Mouse (Mus musculus): ENCODE results near the gene Cep41. TPM values are rescaled to one million over a fixed set of nuclear protein-coding genes. Genes with fewer than 3 reads are reported as not detected.

Gene Cep41
- 8.6 and 12.6 TPM in 2 replicates for total RNA-seq (2012; rRNA removed)

DNA sequence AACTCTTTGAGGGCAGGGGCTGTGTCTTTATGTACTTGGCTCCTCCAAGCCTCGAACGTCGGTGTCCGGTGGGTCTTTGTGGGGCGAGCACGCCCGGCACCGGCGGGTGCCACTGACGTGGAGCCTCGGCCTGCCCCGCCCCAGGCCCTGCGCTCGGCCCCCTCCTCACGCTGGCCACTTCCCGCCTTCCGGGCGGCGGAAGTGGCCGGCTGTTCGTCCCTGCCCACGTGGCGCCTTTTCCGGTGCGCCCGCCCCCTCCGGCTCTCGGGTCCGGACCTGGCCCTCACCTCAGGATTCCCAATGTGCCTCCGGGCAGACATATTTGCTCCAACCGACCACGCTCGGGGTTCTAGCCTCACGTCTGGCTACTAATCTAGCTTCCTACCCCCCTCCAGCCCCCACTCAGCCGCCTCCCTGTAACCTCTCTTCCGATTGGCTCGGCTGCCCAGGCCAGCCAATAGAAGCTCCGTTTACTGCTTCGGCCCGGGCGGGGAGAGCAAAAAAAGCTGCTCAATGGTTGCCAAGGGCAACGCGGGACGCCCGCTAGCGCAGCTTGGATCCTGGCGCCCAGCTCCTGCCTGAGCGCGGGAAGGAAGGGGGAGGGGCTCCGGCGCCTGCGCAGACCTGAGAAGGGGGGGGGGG is at the start of gene Cep41:
TSS of gene Cep41 (minus strand) at position 400 of the 642 bp plus-strand sequence.
- DNase-seq (ENCODE audit: low read depth, low spot score): peak; percentile 94
- Histone ChIP-seq H3K4me3 (ENCODE audit: insufficient read depth in 1 of 2, low read depth in 1 of 2, low read length in 2 of 2, poor library complexity in 1 of 2, severe bottlenecking in 1 of 2) (peak within 1 kb of the TSS; percentile 66 to 86), H3K9ac (ENCODE audit: insufficient read depth, low read depth, low read length, poor library complexity, severe bottlenecking) (peak within 1 kb of the TSS; percentile 95), H3K36me3 (ENCODE audit: control insufficient read depth, insufficient read depth, low read length, poor library complexity, severe bottlenecking) (no peaks in the 10 kb centered on the region), H3K27ac (ENCODE audit: insufficient read depth, low read depth, low read length, poor library complexity, severe bottlenecking) (peak within 1 kb of the TSS; percentile 83), H3K4me1 (ENCODE audit: control insufficient read depth in 2 of 2, insufficient read depth in 2 of 2, low read length in 2 of 2, poor library complexity in 1 of 2) (peaks cover 2 to 5% of the 10 kb centered on the region in 2 experiments; a peak in 3 of 4 replicates), H3K9me3 (ENCODE audit: control insufficient read depth, insufficient read depth, low read depth, low read length) (no peaks in the 10 kb centered on the region)
- TF ChIP-seq MAFK (IDR thresholded peaks at IDR 0.05; ENCODE audit: insufficient read depth, low read depth, low read length) (no peak), HCFC1 (IDR thresholded peaks at IDR 0.05; ENCODE audit: borderline replicate concordance, insufficient read depth, low read length) (peak; percentile 56; the same call in 1 of the 2 replicates), ZNF384 (IDR thresholded peaks at IDR 0.05; ENCODE audit: low read depth, low read length) (0 out of 2 replicates have a peak, but pooled peaks have one; percentile 49), CHD2 (IDR thresholded peaks at IDR 0.05; ENCODE audit: low read depth, low read length) (peak; percentile 92)
- in situ Hi-C loops (cut with MboI; ENCODE audit: low sequenced_read_pairs in 2 of 2, unreplicated experiment in 2 of 2): no loop called here

DNA sequence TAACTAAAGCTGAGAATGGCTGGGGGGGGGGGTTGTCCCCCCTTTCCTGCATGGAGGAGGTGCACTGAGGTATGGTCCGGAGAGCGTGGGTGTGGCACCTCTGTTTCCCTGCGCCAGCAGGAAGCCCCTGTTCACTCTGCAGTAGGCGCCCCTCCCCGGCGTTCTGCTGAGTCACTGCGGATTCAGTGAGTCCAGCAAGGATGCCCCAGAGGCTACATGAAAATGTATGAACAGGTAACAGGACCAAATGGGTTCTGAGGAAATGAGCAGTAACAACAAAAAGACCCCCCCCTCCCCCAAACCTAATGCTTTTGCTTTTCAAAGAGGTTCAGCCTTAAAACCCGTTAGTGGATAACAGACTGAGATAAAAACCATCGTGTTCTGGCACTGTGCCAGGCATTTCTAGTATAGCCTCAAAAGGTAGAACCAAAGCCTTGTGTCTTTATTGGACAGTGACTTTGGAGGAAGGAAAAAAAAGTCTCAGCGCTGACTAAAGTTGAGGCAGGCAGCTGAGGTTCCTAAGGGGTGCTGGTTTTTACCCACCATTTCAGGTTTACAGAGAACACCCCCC is 45.7 kb upstream of the Cep41 start:
- TF ChIP-seq ZC3H11A (IDR thresholded peaks at IDR 0.05; ENCODE audit: borderline replicate concordance, low read depth, low read length) (no peak), MAFK (IDR thresholded peaks at IDR 0.05; ENCODE audit: insufficient read depth, low read depth, low read length) (peak; percentile 93)
- H3K36me3 ChIP-seq (ENCODE audit: control insufficient read depth, insufficient read depth, low read length, poor library complexity, severe bottlenecking): peaks cover 11% of the 10 kb centered on the region
- no peaks in the 10 kb centered on the region for H3K9me3 ChIP-seq (ENCODE audit: control insufficient read depth, insufficient read depth, low read depth, low read length)
- in situ Hi-C loops (cut with MboI; ENCODE audit: low sequenced_read_pairs in 2 of 2, unreplicated experiment in 2 of 2): no loop called here
- peak overlapping the region; percentile 64 to 67 for H3K4me3 ChIP-seq (ENCODE audit: insufficient read depth in 1 of 2, low read depth in 1 of 2, low read length in 2 of 2, poor library complexity in 1 of 2, severe bottlenecking in 1 of 2)
- peak overlapping the region; percentile 49; the same call in 1 of the 2 replicates for H3K27ac ChIP-seq (ENCODE audit: insufficient read depth, low read depth, low read length, poor library complexity, severe bottlenecking)
- no peak overlapping the region; the same call in 1 of the 2 replicates for H3K9ac ChIP-seq (ENCODE audit: insufficient read depth, low read depth, low read length, poor library complexity, severe bottlenecking)
- no peaks in the 10 kb centered on the region for H3K4me1 ChIP-seq (ENCODE audit: control insufficient read depth in 2 of 2, insufficient read depth in 2 of 2, low read length in 2 of 2, poor library complexity in 1 of 2)
- no peak for DNase-seq (ENCODE audit: low read depth, low spot score)

DNA sequence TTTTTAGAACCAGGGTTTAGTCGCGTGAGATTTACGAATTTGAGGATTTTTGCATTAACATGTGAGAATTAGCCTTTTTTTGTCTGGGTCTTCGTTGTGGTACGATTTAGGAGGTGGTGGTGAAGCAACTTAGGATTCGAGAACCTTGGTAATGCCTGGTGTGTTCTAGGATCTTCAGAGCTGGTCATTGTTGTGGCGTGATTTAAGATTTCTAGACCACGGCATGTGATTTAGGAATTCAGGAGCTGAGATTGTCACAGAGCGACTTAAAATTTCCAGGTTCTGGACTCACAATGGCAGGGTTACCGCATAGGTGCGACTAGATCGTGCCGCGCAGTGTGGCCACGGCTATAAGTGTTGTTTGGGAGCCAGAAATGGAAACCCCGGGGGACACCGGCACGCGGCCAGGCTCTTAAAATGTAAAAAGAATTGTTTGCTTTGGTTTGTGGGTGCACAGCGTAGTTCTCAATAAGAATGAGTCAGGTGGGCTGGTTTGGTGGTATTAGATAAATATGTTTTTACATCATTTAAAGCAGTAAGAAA is 45.0 kb upstream of the Cep41 start:
- peaks cover 8% of the 10 kb centered on the region for H3K36me3 ChIP-seq (ENCODE audit: control insufficient read depth, insufficient read depth, low read length, poor library complexity, severe bottlenecking)
- DNase-seq (ENCODE audit: low read depth, low spot score): no peak
- TF ChIP-seq MAFK (IDR thresholded peaks at IDR 0.05; ENCODE audit: insufficient read depth, low read depth, low read length) (no peak), ZC3H11A (IDR thresholded peaks at IDR 0.05; ENCODE audit: borderline replicate concordance, low read depth, low read length) (no peak), HCFC1 (IDR thresholded peaks at IDR 0.05; ENCODE audit: borderline replicate concordance, insufficient read depth, low read length) (no peak), CHD2 (IDR thresholded peaks at IDR 0.05; ENCODE audit: low read depth, low read length) (no peak), ZNF384 (IDR thresholded peaks at IDR 0.05; ENCODE audit: low read depth, low read length) (no peak)
- in situ Hi-C loops (cut with MboI; ENCODE audit: low sequenced_read_pairs in 2 of 2, unreplicated experiment in 2 of 2): no loop called here
- H3K4me1 ChIP-seq (ENCODE audit: control insufficient read depth in 2 of 2, insufficient read depth in 2 of 2, low read length in 2 of 2, poor library complexity in 1 of 2): no peaks in the 10 kb centered on the region
- peak overlapping the region; percentile 64 to 67 for H3K4me3 ChIP-seq (ENCODE audit: insufficient read depth in 1 of 2, low read depth in 1 of 2, low read length in 2 of 2, poor library complexity in 1 of 2, severe bottlenecking in 1 of 2)
- no peaks in the 10 kb centered on the region for H3K9me3 ChIP-seq (ENCODE audit: control insufficient read depth, insufficient read depth, low read depth, low read length)
- no peak overlapping the region for H3K27ac ChIP-seq (ENCODE audit: insufficient read depth, low read depth, low read length, poor library complexity, severe bottlenecking)
- peak overlapping the region; percentile 45 for H3K9ac ChIP-seq (ENCODE audit: insufficient read depth, low read depth, low read length, poor library complexity, severe bottlenecking)

DNA sequence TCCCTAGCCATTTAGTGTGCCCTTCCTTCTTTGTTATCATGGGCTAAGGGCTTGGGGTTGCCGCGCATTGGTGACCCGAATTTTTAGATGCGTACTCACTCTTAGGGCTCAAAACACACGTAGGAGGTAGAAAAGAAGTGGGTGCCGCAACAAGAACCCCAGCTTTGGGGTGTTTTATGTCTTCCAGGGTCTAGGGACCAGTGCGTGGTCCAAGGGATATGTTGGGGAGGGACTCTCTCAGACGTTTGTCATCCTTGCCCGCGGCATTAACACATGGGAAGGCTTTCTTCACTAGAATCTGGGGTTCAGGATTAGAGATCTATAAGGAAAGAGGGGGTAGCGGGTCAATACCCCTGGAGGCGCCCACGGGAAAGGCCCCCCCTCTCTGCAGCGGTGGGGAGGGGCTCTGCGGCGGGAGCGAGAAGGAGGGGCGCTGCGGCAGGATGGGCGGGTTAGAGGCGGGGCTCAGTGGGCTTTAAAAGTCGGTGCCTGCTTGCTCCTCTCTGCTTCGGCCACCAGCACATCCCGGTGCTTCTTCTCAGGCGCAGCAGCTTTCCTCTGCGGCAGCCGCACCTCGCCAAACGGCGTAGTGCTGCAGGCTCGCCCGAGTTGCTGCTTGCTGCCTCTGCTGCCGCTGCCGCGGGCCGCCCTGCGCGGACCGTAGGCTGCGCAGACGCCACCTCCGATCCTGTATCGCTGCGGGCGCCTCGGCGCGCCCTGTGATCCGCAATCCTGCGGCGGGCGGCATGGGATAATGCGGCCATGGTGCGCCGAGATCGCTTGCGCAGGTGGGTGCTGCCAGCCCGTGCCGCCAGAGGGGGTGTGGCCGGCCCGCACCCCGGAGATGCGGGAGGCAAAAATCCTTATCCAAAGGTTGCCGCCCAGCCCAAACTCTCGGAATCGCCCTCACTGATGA is 44.3 kb upstream of the Cep41 start:
- H3K9ac ChIP-seq (ENCODE audit: insufficient read depth, low read depth, low read length, poor library complexity, severe bottlenecking): peak overlapping the region; percentile 45
- H3K9me3 ChIP-seq (ENCODE audit: control insufficient read depth, insufficient read depth, low read depth, low read length): no peaks in the 10 kb centered on the region
- no peak for DNase-seq (ENCODE audit: low read depth, low spot score)
- TF ChIP-seq HCFC1 (IDR thresholded peaks at IDR 0.05; ENCODE audit: borderline replicate concordance, insufficient read depth, low read length) (peak; percentile 31; the same call in 1 of the 2 replicates), ZNF384 (IDR thresholded peaks at IDR 0.05; ENCODE audit: low read depth, low read length) (no peak)
- H3K36me3 ChIP-seq (ENCODE audit: control insufficient read depth, insufficient read depth, low read length, poor library complexity, severe bottlenecking): peaks cover 7% of the 10 kb centered on the region
- H3K4me1 ChIP-seq (ENCODE audit: control insufficient read depth in 2 of 2, insufficient read depth in 2 of 2, low read length in 2 of 2, poor library complexity in 1 of 2): 0 out of 4 replicates have a peak, but pooled peaks cover 0 to under 1% of the 10 kb centered on the region in 2 experiments
- no peak overlapping the region for H3K27ac ChIP-seq (ENCODE audit: insufficient read depth, low read depth, low read length, poor library complexity, severe bottlenecking)
- in situ Hi-C loops (cut with MboI; ENCODE audit: low sequenced_read_pairs in 2 of 2, unreplicated experiment in 2 of 2): no loop called here
- peak overlapping the region; percentile 64 to 67 for H3K4me3 ChIP-seq (ENCODE audit: insufficient read depth in 1 of 2, low read depth in 1 of 2, low read length in 2 of 2, poor library complexity in 1 of 2, severe bottlenecking in 1 of 2)

All from ES-E14 (cell line).